ENCODE assay signal across 8 mouse cellular contexts in genomic region chr10:18469279-18470135, GRCm38 (mm10).
DNase-seq lines count a peak whose midpoint lies in the region; ATAC-seq lines count a peak whose summit lies in the region.

No protein-coding gene starts in this region.

- no peaks in the 10 kb centered on the region for H3K9me3 ChIP-seq in embryonic facial prominence, embryonic 12.5 days
- H3K9me3 ChIP-seq in liver, embryonic 12.5 days (replicated peaks) = no peaks in the 10 kb centered on the region
- H3K9me3 ChIP-seq in neural tube, embryonic 13.5 days = no peaks in the 10 kb centered on the region

- H3K36me3 ChIP-seq in embryonic facial prominence, embryonic 12.5 days = peaks cover 7% of the 10 kb centered on the region; the same call in 1 of the 2 replicates
- H3K36me3 ChIP-seq in liver, embryonic 12.5 days = no peaks in the 10 kb centered on the region
- peaks cover 10% of the 10 kb centered on the region for H3K36me3 ChIP-seq in neural tube, embryonic 13.5 days

- DNase-seq in spleen, postnatal 36 days (ENCODE audit: low spot score in 2 of 2) = peak; percentile 6 to 18
- no peak for DNase-seq in spleen, postnatal 4 days (ENCODE audit: low spot score in 2 of 2)
- DNase-seq in induced T-regulatory cell, adult 2 months (ENCODE audit: low read depth) = peak; percentile 51
- DNase-seq in left cerebral cortex, postnatal 4 days = no peak

- intact Hi-C loops in left cerebral cortex, postnatal 4 days (cut with DNase I) = loop anchor here (5.0 kb wide), 1 partner anchor 43 kb away; no protein-coding TSS in a partner anchor

- H3K4me1 ChIP-seq in embryonic facial prominence, embryonic 12.5 days = peaks cover 32% of the 10 kb centered on the region
- peaks cover 9% of the 10 kb centered on the region; the same call in 1 of the 2 replicates for H3K4me1 ChIP-seq in liver, embryonic 12.5 days
- H3K4me1 ChIP-seq in neural tube, embryonic 13.5 days (replicated peaks) = peaks cover 56% of the 10 kb centered on the region

- H3K4me2 ChIP-seq in embryonic facial prominence, embryonic 12.5 days (replicated peaks) = peak overlapping the region; percentile 47
- peak overlapping the region; percentile 41 for H3K4me2 ChIP-seq in liver, embryonic 12.5 days
- peak overlapping the region; percentile 69 for H3K4me2 ChIP-seq in neural tube, embryonic 13.5 days

- H3K9ac ChIP-seq in embryonic facial prominence, embryonic 12.5 days = peak overlapping the region; percentile 12; the same call in 1 of the 2 replicates
- no peak overlapping the region for H3K9ac ChIP-seq in liver, embryonic 12.5 days
- H3K9ac ChIP-seq in neural tube, embryonic 13.5 days = peak overlapping the region; percentile 79

- ATAC-seq in embryonic facial prominence, embryonic 12.5 days (ENCODE audit: insufficient number of reproducible peaks, insufficient read depth, low FRiP score, low TSS enrichment) = peak; percentile 85
- ATAC-seq in liver, embryonic 12.5 days = no peak; the same call in 1 of the 2 replicates
- peak; percentile 74 for ATAC-seq in neural tube, embryonic 13.5 days (ENCODE audit: low read depth)
- no peak for ATAC-seq in monocyte, adult 5-6 weeks (replicated peaks; ENCODE audit: insufficient number of reproducible peaks, low FRiP score, low TSS enrichment, poor library complexity, severe bottlenecking)

- peak overlapping the region; percentile 15 for H3K4me3 ChIP-seq in embryonic facial prominence, embryonic 12.5 days
- H3K4me3 ChIP-seq in liver, embryonic 12.5 days = no peak overlapping the region
- peak overlapping the region; percentile 43 for H3K4me3 ChIP-seq in neural tube, embryonic 13.5 days

- H3K27me3 ChIP-seq in embryonic facial prominence, embryonic 12.5 days = no peaks in the 10 kb centered on the region
- no peaks in the 10 kb centered on the region for H3K27me3 ChIP-seq in liver, embryonic 12.5 days (replicated peaks)
- H3K27me3 ChIP-seq in neural tube, embryonic 13.5 days = no peaks in the 10 kb centered on the region

- peak overlapping the region; percentile 23; the same call in 1 of the 2 replicates for H3K27ac ChIP-seq in embryonic facial prominence, embryonic 12.5 days
- no peak overlapping the region for H3K27ac ChIP-seq in liver, embryonic 12.5 days
- H3K27ac ChIP-seq in neural tube, embryonic 13.5 days (replicated peaks) = peak overlapping the region; percentile 96

- WGBS in embryonic facial prominence, embryonic 12.5 days = under 1% methylated on average over 17 of the region's 17 CpGs
- 4% methylated on average over 17 of the region's 17 CpGs for WGBS in liver, embryonic 12.5 days (ENCODE audit: insufficient replicate concordance)
- WGBS in neural tube, embryonic 13.5 days = under 1% methylated on average over 17 of the region's 17 CpGs

Comparison
In these comparisons a context has a peak if more than half of its experiments do, and no peak if none do; other contexts are left out.
1. DNase-seq: peak in spleen, postnatal 36 days (2 of 2) and induced T-regulatory cell, adult 2 months (single experiment); none in spleen, postnatal 4 days (0 of 2) and left cerebral cortex, postnatal 4 days (single experiment).
2. ATAC-seq: peak in embryonic facial prominence, embryonic 12.5 days (single experiment) and neural tube, embryonic 13.5 days (single experiment); none in liver, embryonic 12.5 days (single experiment) and monocyte, adult 5-6 weeks (single experiment).
3. Peak in every context shown above with its lines, with median percentiles within 50 percentile points of each other: H3K4me2 ChIP-seq.